Mouse (Mus musculus) megakaryocyte, embryonic 14.5 days (primary cell): ENCODE results near the gene Zbtb40. TPM values are rescaled to one million over a fixed set of nuclear protein-coding genes. Genes with fewer than 3 reads are reported as not detected.

Experiments used
- H3K27me3 ChIP-seq: replicated peaks from 2 replicates; pipeline ENCODE3; 2012; ENCODE audit warnings: inconsistent platforms
- H3K36me3 ChIP-seq: replicated peaks from 2 replicates; pipeline ENCODE3; 2012; ENCODE audit warnings: low read length, inconsistent platforms, mixed read lengths
- H3K4me1 ChIP-seq: 2 replicates; pipeline ENCODE4 v1.6.1; 2012; ENCODE audit warnings: inconsistent platforms
- H3K4me3 ChIP-seq: replicated peaks from 2 replicates; pipeline ENCODE3; 2012; ENCODE audit warnings: moderate library complexity, mild to moderate bottlenecking, inconsistent platforms
- H3K9me3 ChIP-seq: 2 replicates; pipeline ENCODE4 v1.6.1; 2012; ENCODE audit warnings: inconsistent platforms
- FLI1 ChIP-seq: IDR thresholded peaks from 2 replicates; pipeline ENCODE4 v1.6.1; 2012; ENCODE audit warnings: low read length, inconsistent platforms, mixed read lengths
- GATA1 ChIP-seq: IDR thresholded peaks from 3 replicates; pipeline ENCODE4 v1.6.1; 2012; ENCODE audit warnings: mixed read lengths, low read length, inconsistent platforms, borderline replicate concordance
- polyA plus RNA-seq: library from polyadenylated mRNA; stranded (reverse); fragments of >175 nt; gene quantifications from 2 replicates; pipeline ENCODE4 v1.2.3, GENCODE M21; 2012; ENCODE audit warnings: low replicate concordance; ENCODE audit not compliant: insufficient read depth

Gene Zbtb40
- polyA plus RNA-seq, 1 experiment = 1.6 TPM

GRCm38 (mm10) chr4:136943175-136943574, 105.4 kb downstream of the Zbtb40 start:
- Histone ChIP-seq H3K9me3 (no peaks in the 10 kb centered on the region), H3K4me1 (no peaks in the 10 kb centered on the region), H3K27me3 (peaks cover 92% of the 10 kb centered on the region), H3K4me3 (no peak overlapping the region), H3K36me3 (no peaks in the 10 kb centered on the region)
- no peak for TF ChIP-seq FLI1
- TF ChIP-seq GATA1 = no peak

- no peaks in the 10 kb centered on the region for H3K9me3 ChIP-seq
- no peak for TF ChIP-seq GATA1
- TF ChIP-seq FLI1 = no peak
- no peak overlapping the region for H3K4me3 ChIP-seq
- H3K4me1 ChIP-seq = no peaks in the 10 kb centered on the region
- H3K27me3 ChIP-seq = peaks cover 93% of the 10 kb centered on the region
- H3K36me3 ChIP-seq = no peaks in the 10 kb centered on the region
These were observed 105.8 kb downstream of the Zbtb40 start for GRCm38 (mm10) chr4:136942761-136943160.

GRCm38 (mm10) chr4:136937935-136938334, 110.7 kb downstream of the Zbtb40 start:
- no peaks in the 10 kb centered on the region for H3K9me3 ChIP-seq
- no peaks in the 10 kb centered on the region for H3K36me3 ChIP-seq
- TF ChIP-seq FLI1 (no peak), GATA1 (no peak)
- peaks cover 93% of the 10 kb centered on the region for H3K27me3 ChIP-seq
- H3K4me3 ChIP-seq = no peak overlapping the region
- no peaks in the 10 kb centered on the region for H3K4me1 ChIP-seq

GRCm38 (mm10) chr4:136937344-136937743, 111.3 kb downstream of the Zbtb40 start:
- Histone ChIP-seq H3K4me3 (no peak overlapping the region), H3K36me3 (no peaks in the 10 kb centered on the region), H3K4me1 (no peaks in the 10 kb centered on the region), H3K27me3 (peaks cover 93% of the 10 kb centered on the region), H3K9me3 (no peaks in the 10 kb centered on the region)
- no peak for TF ChIP-seq GATA1
- no peak for TF ChIP-seq FLI1

- Histone ChIP-seq H3K4me3 (no peak overlapping the region), H3K27me3 (peaks cover 87% of the 10 kb centered on the region), H3K4me1 (no peaks in the 10 kb centered on the region), H3K9me3 (no peaks in the 10 kb centered on the region), H3K36me3 (no peaks in the 10 kb centered on the region)
- TF ChIP-seq FLI1 = no peak
- TF ChIP-seq GATA1 = no peak
These were observed 113.6 kb downstream of the Zbtb40 start for GRCm38 (mm10) chr4:136934746-136935613.

- no peaks in the 10 kb centered on the region for H3K36me3 ChIP-seq
- H3K27me3 ChIP-seq = peaks cover 70% of the 10 kb centered on the region
- H3K9me3 ChIP-seq = no peaks in the 10 kb centered on the region
- H3K4me3 ChIP-seq = no peak overlapping the region
- H3K4me1 ChIP-seq = no peaks in the 10 kb centered on the region
- TF ChIP-seq FLI1 = no peak
- no peak for TF ChIP-seq GATA1
These were observed 118.1 kb downstream of the Zbtb40 start for GRCm38 (mm10) chr4:136930474-136930873.

Other genes starting within 250 kb of the Zbtb40 start
- gene Ephb2, start 212.8 kb downstream of the Zbtb40 start, polyA plus RNA-seq = 0.20 TPM in 1 of 2 replicates, not detected in the other
- gene C1qb, start 162.6 kb downstream of the Zbtb40 start, polyA plus RNA-seq = 57.3 and 199 TPM in 2 replicates
- gene C1qc, start 155.7 kb downstream of the Zbtb40 start, polyA plus RNA-seq = 141 and 357 TPM in 2 replicates
- gene C1qa, start 150.0 kb downstream of the Zbtb40 start, polyA plus RNA-seq = 12.9 and 134 TPM in 2 replicates
- 0.35 and 0.48 TPM in 2 replicates for gene Epha8, start 92.0 kb downstream of the Zbtb40 start, polyA plus RNA-seq
- not detected in 2 replicates for gene Wnt4, start 228.7 kb upstream of the Zbtb40 start, polyA plus RNA-seq